Mouse (Mus musculus) brain, embryonic 14.5 days (tissue): Measurements from ENCODE around the gene Mrpl48.

Source experiments
- CTCF ChIP-seq: fragments of 200-500 bp; IDR thresholded peaks from 2 replicates; pipeline ENCODE4 v1.5.1; 2012; ENCODE audit warnings: inconsistent platforms, mild to moderate bottlenecking, moderate library complexity, borderline replicate concordance; ENCODE audit not compliant: insufficient read depth, insufficient read length; ENCODE audit errors: extremely low read depth
- POLR2A ChIP-seq: fragments of 200-500 bp; IDR thresholded peaks from 2 replicates; pipeline ENCODE4 v1.6.1; 2012; ENCODE audit warnings: mild to moderate bottlenecking, inconsistent platforms, borderline replicate concordance; ENCODE audit not compliant: poor library complexity, insufficient read depth, insufficient read length, severe bottlenecking; ENCODE audit errors: extremely low read depth

- no peak for TF ChIP-seq CTCF
- no peak for TF ChIP-seq POLR2A
Measured at GRCm38 (mm10) chr7:100656739-100657138, 48.6 kb upstream of the Mrpl48 start.
